Mouse (Mus musculus): Measurements from ENCODE around the gene Dlst. TPM values are rescaled to one million over a fixed set of nuclear protein-coding genes. Genes with fewer than 3 reads are reported as not detected.
A peak's percentile ranks its signal among the peaks of the same experiment; 100 is the strongest.

Gene Dlst
- total RNA-seq, 2 experiments from 2014 or later = 632 to 665 TPM

GRCm38 (mm10) chr12:85146355-85146754 lies 35.7 kb downstream of the Dlst start:
- intact Hi-C loops (cut with DNase I) = no loop called here
- peak; percentile 53 to 56 for DNase-seq

GRCm38 (mm10) chr12:85146881-85147280 lies 36.2 kb downstream of the Dlst start:
- DNase-seq = no peak
- intact Hi-C loops (cut with DNase I) = no loop called here

- intact Hi-C loops (cut with DNase I) = no loop called here
- no peak for DNase-seq
Measured at GRCm38 (mm10) chr12:85150321-85151001, 39.8 kb downstream of the Dlst start.

GRCm38 (mm10) chr12:85151002-85151774 lies 40.6 kb downstream of the Dlst start, which contains the start of gene Rps6kl1:
Gene Rps6kl1 (minus strand): TSS chr12:85151264.
- peak; percentile 46 to 48 for DNase-seq

GRCm38 (mm10) chr12:85153011-85153410 lies 42.4 kb downstream of the Dlst start:
- intact Hi-C loops (cut with DNase I) = no loop called here
- no peak for DNase-seq

More at GRCm38 (mm10) chr12:85151002-85151774, 40.6 kb downstream of the Dlst start, which contains the start of gene Rps6kl1:
- intact Hi-C loops (cut with DNase I) = no loop called here

- intact Hi-C loops (cut with DNase I) = no loop called here
Measured at GRCm38 (mm10) chr12:85156324-85156723, 45.7 kb downstream of the Dlst start.

GRCm38 (mm10) chr12:85157797-85158460 lies 47.3 kb downstream of the Dlst start:
- intact Hi-C loops (cut with DNase I) = no loop called here
- DNase-seq = no peak

More at GRCm38 (mm10) chr12:85156324-85156723, 45.7 kb downstream of the Dlst start:
- no peak for DNase-seq

GRCm38 (mm10) chr12:85158801-85159200 lies 48.2 kb downstream of the Dlst start:
- intact Hi-C loops (cut with DNase I) = no loop called here
- peak in 1 of 2 experiments; percentile 38 for DNase-seq

GRCm38 (mm10) chr12:85159592-85159991 lies 49.0 kb downstream of the Dlst start:
- peak; percentile 56 to 61 for DNase-seq
- intact Hi-C loops (cut with DNase I) = no loop called here

GRCm38 (mm10) chr12:85164996-85165395 lies 54.4 kb downstream of the Dlst start:
- intact Hi-C loops (cut with DNase I) = no loop called here
- peak; percentile 47 to 67 for DNase-seq

- intact Hi-C loops (cut with DNase I) = no loop called here
- no peak for DNase-seq
Measured at GRCm38 (mm10) chr12:85166631-85167030, 56.0 kb downstream of the Dlst start.

GRCm38 (mm10) chr12:85169117-85169858 lies 58.7 kb downstream of the Dlst start:
- peak; percentile 88 to 93 for DNase-seq
- intact Hi-C loops (cut with DNase I) = loop anchor here (1.0 to 2.0 kb wide), 2 partner anchors 46 to 136 kb away; no protein-coding TSS in a partner anchor

- no peak for DNase-seq
Measured at GRCm38 (mm10) chr12:85169877-85170276, 59.2 kb downstream of the Dlst start.

GRCm38 (mm10) chr12:85170284-85170947 lies 59.8 kb downstream of the Dlst start:
- intact Hi-C loops (cut with DNase I) = loop anchor here (5.0 kb wide), 1 partner anchor 117 kb away; the partner anchor contains the start of genes Acyp1 and Zc2hc1c

More at GRCm38 (mm10) chr12:85169877-85170276, 59.2 kb downstream of the Dlst start:
- intact Hi-C loops (cut with DNase I) = loop anchor here (1.0 to 5.0 kb wide), 3 partner anchors 45 to 135 kb away; partner anchors contain the start of genes Acyp1 and Zc2hc1c

GRCm38 (mm10) chr12:85170948-85171307 lies 60.3 kb downstream of the Dlst start:
- no peak for DNase-seq
- intact Hi-C loops (cut with DNase I) = loop anchor here (5.0 kb wide), 1 partner anchor 116 kb away; the partner anchor contains the start of genes Acyp1 and Zc2hc1c

More at GRCm38 (mm10) chr12:85170284-85170947, 59.8 kb downstream of the Dlst start:
- peak; percentile 49 to 61 for DNase-seq

- DNase-seq = peak; percentile 43 to 47
- intact Hi-C loops (cut with DNase I) = loop anchor here (5.0 kb wide), 1 partner anchor 113 kb away; the partner anchor contains the start of genes Acyp1 and Zc2hc1c
Measured at GRCm38 (mm10) chr12:85174016-85174415, 63.4 kb downstream of the Dlst start.

- DNase-seq = peak; percentile 27 to 29
- intact Hi-C loops (cut with DNase I) = no loop called here
Measured at GRCm38 (mm10) chr12:85175087-85175675, 64.5 kb downstream of the Dlst start.

- intact Hi-C loops (cut with DNase I) = no loop called here
- peak in 1 of 2 experiments; percentile 49 for DNase-seq
Measured at GRCm38 (mm10) chr12:85175926-85176845, 65.6 kb downstream of the Dlst start.
